Mouse (Mus musculus): Measurements from ENCODE around the gene Ccdc42. TPM values are rescaled to one million over a fixed set of nuclear protein-coding genes. Genes with fewer than 3 reads are reported as not detected.

Gene Ccdc42
- polyA plus RNA-seq, 1 experiment = not detected

GRCm38 (mm10) chr11:68559546-68559945 is 27.3 kb upstream of the Ccdc42 start:
- TF ChIP-seq CTCF (IDR thresholded peaks at IDR 0.05; ENCODE audit: borderline replicate concordance, insufficient read depth, low read length) (peak; percentile 23; the same call in 1 of the 2 replicates), POLR2A (IDR thresholded peaks at IDR 0.05; ENCODE audit: low read depth, low read length) (no peak)

DNA sequence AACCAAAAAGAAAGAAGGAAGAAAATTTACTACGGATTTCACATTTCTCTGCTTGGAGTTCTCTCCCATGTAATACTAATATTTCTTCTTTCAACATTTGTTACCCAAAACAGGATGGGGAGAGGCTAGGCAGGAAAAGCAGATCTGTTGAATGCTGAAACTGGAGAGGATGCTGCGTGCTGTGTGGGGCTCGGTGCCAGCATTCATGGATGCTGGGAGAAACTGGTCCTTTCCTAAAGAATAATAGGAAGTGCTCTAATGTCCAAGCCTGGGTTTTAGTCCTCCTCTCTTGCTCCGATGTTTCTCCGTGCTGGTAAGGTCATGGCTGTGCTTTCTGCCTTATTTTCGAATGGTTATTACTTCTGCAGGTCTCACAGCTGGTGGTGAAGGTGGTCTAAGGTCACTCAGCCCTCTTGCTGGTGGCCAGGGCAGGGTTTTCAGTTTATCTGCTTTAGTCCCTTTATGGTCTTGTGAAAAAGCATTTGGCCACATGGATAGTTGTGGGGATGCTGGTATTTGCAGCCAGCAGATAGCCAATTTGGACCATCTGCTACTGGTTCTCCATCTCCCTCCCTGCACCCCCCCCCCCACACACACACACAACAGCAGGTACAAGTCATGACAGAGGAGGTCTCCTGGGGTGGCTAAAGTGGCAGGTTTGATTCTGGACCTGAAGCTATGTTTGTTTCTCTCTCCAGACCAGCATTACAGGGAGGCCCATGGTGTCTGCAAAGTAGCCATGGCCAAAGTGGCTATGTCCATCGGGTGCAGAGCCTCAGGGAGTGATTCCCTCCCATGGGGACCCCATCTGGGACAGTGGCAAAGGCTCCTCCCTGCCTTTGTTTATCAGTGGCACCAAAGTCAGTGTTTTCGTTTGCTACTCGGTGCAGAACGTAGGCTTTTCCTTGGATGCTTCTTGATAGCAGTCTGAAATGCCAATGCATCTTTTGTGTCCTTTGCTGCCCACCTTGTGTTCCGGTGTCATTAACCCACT is 24.6 kb upstream of the Ccdc42 start:
- no peak overlapping the region for H3K27ac ChIP-seq (ENCODE audit: insufficient read depth, low read length)
- H3K4me1 ChIP-seq (ENCODE audit: control insufficient read depth, insufficient read depth, low read length) = no peaks in the 10 kb centered on the region
- TF ChIP-seq CTCF (IDR thresholded peaks at IDR 0.05; ENCODE audit: borderline replicate concordance, insufficient read depth, low read length) (no peak), POLR2A (IDR thresholded peaks at IDR 0.05; ENCODE audit: low read depth, low read length) (no peak)
- H3K4me3 ChIP-seq (ENCODE audit: insufficient read depth, low read length) = no peak overlapping the region

More at GRCm38 (mm10) chr11:68559546-68559945, 27.3 kb upstream of the Ccdc42 start:
- H3K4me3 ChIP-seq (ENCODE audit: insufficient read depth, low read length) = no peak overlapping the region
- H3K4me1 ChIP-seq (ENCODE audit: control insufficient read depth, insufficient read depth, low read length) = no peaks in the 10 kb centered on the region
- no peak overlapping the region for H3K27ac ChIP-seq (ENCODE audit: insufficient read depth, low read length)

DNA sequence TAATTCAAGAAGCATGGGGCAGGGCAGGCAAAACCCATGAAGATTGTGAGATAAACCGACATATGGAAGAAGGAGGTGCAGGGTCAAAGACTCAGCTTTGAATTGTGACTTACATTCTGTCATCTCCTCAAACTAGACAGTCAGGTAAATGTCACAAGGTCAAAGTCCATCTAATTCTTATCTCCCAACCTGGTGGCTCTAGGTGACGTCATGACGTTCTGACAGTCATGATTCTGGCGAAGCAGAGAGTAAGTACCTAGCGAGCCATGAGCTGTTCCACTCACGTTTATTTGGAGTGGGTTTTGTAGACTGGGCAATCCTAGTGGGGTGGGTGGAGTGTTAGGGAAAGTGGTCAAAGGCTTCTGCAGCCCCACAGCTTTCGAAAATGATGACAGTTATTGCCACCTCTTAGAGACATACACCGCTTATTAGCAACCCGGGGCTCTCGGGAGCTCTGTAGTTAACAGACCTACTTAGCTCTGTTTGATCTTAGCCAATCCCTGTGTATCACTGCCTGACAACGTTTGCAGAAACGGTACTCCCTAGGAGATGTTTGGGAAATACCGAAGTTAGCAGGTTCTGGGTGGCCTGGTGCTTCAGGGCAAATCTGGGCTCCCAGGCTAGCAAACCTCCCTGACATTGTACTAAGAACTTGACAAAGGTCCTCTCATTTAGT is 22.3 kb upstream of the Ccdc42 start:
- no peak overlapping the region for H3K4me3 ChIP-seq (ENCODE audit: insufficient read depth, low read length)

GRCm38 (mm10) chr11:68565032-68565429 is 21.8 kb upstream of the Ccdc42 start:
- Histone ChIP-seq H3K4me3 (ENCODE audit: insufficient read depth, low read length) (no peak overlapping the region), H3K27ac (ENCODE audit: insufficient read depth, low read length) (no peak overlapping the region), H3K4me1 (ENCODE audit: control insufficient read depth, insufficient read depth, low read length) (no peaks in the 10 kb centered on the region)
- TF ChIP-seq CTCF (IDR thresholded peaks at IDR 0.05; ENCODE audit: borderline replicate concordance, insufficient read depth, low read length) (no peak), POLR2A (IDR thresholded peaks at IDR 0.05; ENCODE audit: low read depth, low read length) (no peak)

More for the DNA sequence above, 22.3 kb upstream of the Ccdc42 start:
- no peak for TF ChIP-seq CTCF (IDR thresholded peaks at IDR 0.05; ENCODE audit: borderline replicate concordance, insufficient read depth, low read length)
- no peak for TF ChIP-seq POLR2A (IDR thresholded peaks at IDR 0.05; ENCODE audit: low read depth, low read length)
- H3K27ac ChIP-seq (ENCODE audit: insufficient read depth, low read length) = no peak overlapping the region
- H3K4me1 ChIP-seq (ENCODE audit: control insufficient read depth, insufficient read depth, low read length) = no peaks in the 10 kb centered on the region

- H3K27ac ChIP-seq (ENCODE audit: insufficient read depth, low read length) = no peak overlapping the region
- TF ChIP-seq CTCF (IDR thresholded peaks at IDR 0.05; ENCODE audit: borderline replicate concordance, insufficient read depth, low read length) (0 out of 2 replicates have a peak, but pooled peaks have one; percentile 18), POLR2A (IDR thresholded peaks at IDR 0.05; ENCODE audit: low read depth, low read length) (no peak)
- H3K4me3 ChIP-seq (ENCODE audit: insufficient read depth, low read length) = no peak overlapping the region; the same call in 1 of the 2 replicates
- no peaks in the 10 kb centered on the region for H3K4me1 ChIP-seq (ENCODE audit: control insufficient read depth, insufficient read depth, low read length)
Observed at GRCm38 (mm10) chr11:68566447-68567059, 20.3 kb upstream of the Ccdc42 start.

DNA sequence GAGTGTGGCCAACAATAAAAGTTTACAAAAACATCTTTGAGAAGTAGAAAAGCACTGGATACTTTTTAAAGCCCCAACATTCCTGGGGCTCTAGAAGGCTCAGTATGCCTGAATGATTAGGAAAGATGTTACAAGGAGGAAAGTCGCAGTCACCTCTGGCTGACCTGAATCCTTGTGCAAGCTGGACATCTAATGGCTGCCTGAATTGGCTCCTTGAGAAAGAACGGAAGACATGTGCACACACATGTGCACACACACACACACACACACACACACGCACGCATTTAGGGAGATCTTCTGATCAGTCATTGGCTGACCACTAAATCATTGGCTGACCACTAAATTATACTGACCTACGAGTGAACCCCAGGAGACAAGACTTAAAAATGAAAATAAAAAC is 16.0 kb upstream of the Ccdc42 start:
- H3K4me1 ChIP-seq (ENCODE audit: control insufficient read depth, insufficient read depth, low read length) = no peaks in the 10 kb centered on the region
- H3K4me3 ChIP-seq (ENCODE audit: insufficient read depth, low read length) = no peak overlapping the region
- TF ChIP-seq POLR2A (IDR thresholded peaks at IDR 0.05; ENCODE audit: low read depth, low read length) = no peak
- no peak for TF ChIP-seq CTCF (IDR thresholded peaks at IDR 0.05; ENCODE audit: borderline replicate concordance, insufficient read depth, low read length)
- H3K27ac ChIP-seq (ENCODE audit: insufficient read depth, low read length) = no peak overlapping the region

DNA sequence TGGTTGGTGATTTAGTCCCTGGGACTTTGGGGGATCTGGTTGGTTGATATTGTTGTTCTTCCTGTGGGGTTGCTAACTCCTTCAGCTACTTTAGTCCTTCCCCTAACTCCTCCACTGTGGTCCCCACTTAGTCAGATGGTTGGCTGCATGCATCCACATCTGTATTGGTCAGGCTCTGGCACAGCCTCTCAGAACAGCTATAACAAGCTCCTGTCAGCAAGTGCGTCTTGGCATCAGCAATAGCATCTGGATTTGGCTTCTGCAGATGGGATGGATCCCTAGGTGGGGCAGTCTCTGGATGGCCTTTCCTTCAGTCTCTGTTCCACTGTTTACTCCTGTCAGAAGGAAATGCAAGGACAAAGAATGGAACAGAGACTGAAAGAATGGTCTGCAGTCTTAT is 9.7 kb upstream of the Ccdc42 start:
- TF ChIP-seq POLR2A (IDR thresholded peaks at IDR 0.05; ENCODE audit: low read depth, low read length) (no peak), CTCF (IDR thresholded peaks at IDR 0.05; ENCODE audit: borderline replicate concordance, insufficient read depth, low read length) (no peak)
- Histone ChIP-seq H3K4me3 (ENCODE audit: insufficient read depth, low read length) (no peak overlapping the region), H3K4me1 (ENCODE audit: control insufficient read depth, insufficient read depth, low read length) (no peaks in the 10 kb centered on the region), H3K27ac (ENCODE audit: insufficient read depth, low read length) (no peak overlapping the region)

DNA sequence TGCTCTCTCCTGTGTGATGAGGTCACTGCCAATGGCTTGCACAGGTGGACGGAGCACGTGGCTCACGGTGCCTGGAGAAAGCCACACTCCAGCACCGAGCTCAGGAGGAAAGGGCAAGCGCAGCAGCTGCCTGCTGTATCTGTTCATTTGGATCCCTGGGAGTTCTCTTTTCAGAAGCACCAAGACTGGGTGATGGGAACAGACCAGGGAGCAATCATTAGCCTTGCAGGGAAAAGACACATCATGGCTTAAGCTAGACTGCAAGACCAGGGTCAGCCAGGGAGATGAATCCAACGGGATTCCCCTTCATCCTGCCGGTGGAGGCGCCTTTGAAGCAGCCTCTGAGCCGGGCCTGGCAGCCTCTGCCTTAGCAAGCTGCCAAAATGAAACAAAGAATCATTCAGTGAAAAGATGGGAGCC is 7.3 kb upstream of the Ccdc42 start:
- H3K4me3 ChIP-seq (ENCODE audit: insufficient read depth, low read length) = no peak overlapping the region
- no peak overlapping the region for H3K27ac ChIP-seq (ENCODE audit: insufficient read depth, low read length)
- TF ChIP-seq CTCF (IDR thresholded peaks at IDR 0.05; ENCODE audit: borderline replicate concordance, insufficient read depth, low read length) (no peak), POLR2A (IDR thresholded peaks at IDR 0.05; ENCODE audit: low read depth, low read length) (no peak)
- H3K4me1 ChIP-seq (ENCODE audit: control insufficient read depth, insufficient read depth, low read length) = no peaks in the 10 kb centered on the region

- no peak overlapping the region for H3K4me3 ChIP-seq (ENCODE audit: insufficient read depth, low read length)
- no peak overlapping the region for H3K27ac ChIP-seq (ENCODE audit: insufficient read depth, low read length)
- TF ChIP-seq CTCF (IDR thresholded peaks at IDR 0.05; ENCODE audit: borderline replicate concordance, insufficient read depth, low read length) = no peak
- no peak for TF ChIP-seq POLR2A (IDR thresholded peaks at IDR 0.05; ENCODE audit: low read depth, low read length)
- 0 out of 2 replicates have a peak, but pooled peaks cover 2% of the 10 kb centered on the region for H3K4me1 ChIP-seq (ENCODE audit: control insufficient read depth, insufficient read depth, low read length)
Observed at GRCm38 (mm10) chr11:68580566-68580965, 6.3 kb upstream of the Ccdc42 start.

Data from embryonic fibroblast, embryonic 13.5 days (primary cell).